Mouse (Mus musculus) MEL (cell line): ENCODE data around the gene Camta1.

Experiments
- CHD1 ChIP-seq: IDR thresholded peaks from 2 replicates; pipeline ENCODE4 v1.6.1; 2012; ENCODE audit warnings: low read depth, mild to moderate bottlenecking, inconsistent platforms, low read length, improper control_type of control experiment
- CTCF ChIP-seq, 3 experiments: IDR thresholded peaks in 2 of 3; conservative IDR thresholded peaks in 1 of 3; 2 replicates each; pipeline ENCODE4 v1.5.1; 2011 to 2012; ENCODE audit warnings: low read length in 3 of 3, low read depth in 2 of 3, mild to moderate bottlenecking in 2 of 3, improper control_type of control experiment in 1 of 3, inconsistent platforms in 1 of 3, mixed read lengths in 1 of 3, moderate library complexity in 1 of 3; ENCODE audit not compliant: control insufficient read depth in 1 of 3, insufficient read depth in 1 of 3, poor library complexity in 1 of 3, severe bottlenecking in 1 of 3
- E2F4 ChIP-seq: IDR thresholded peaks from 2 replicates; pipeline ENCODE4 v1.6.1; 2011; ENCODE audit warnings: low read depth, low read length, improper control_type of control experiment, borderline replicate concordance
- ETS1 ChIP-seq: IDR thresholded peaks from 2 replicates; pipeline ENCODE4 v1.6.1; 2012; ENCODE audit warnings: low read depth, mild to moderate bottlenecking, inconsistent platforms, low read length, improper control_type of control experiment, moderate library complexity
- MAX ChIP-seq: IDR thresholded peaks from 2 replicates; pipeline ENCODE4 v1.6.1; 2011; ENCODE audit warnings: low read length, improper control_type of control experiment
- MAZ ChIP-seq: IDR thresholded peaks from 2 replicates; pipeline ENCODE4 v1.6.1; 2012; ENCODE audit warnings: low read depth, mild to moderate bottlenecking, inconsistent platforms, low read length, improper control_type of control experiment
- MYB ChIP-seq: IDR thresholded peaks from 2 replicates; pipeline ENCODE4 v1.6.1; 2011; ENCODE audit warnings: mild to moderate bottlenecking, low read depth, low read length, improper control_type of control experiment

DNA sequence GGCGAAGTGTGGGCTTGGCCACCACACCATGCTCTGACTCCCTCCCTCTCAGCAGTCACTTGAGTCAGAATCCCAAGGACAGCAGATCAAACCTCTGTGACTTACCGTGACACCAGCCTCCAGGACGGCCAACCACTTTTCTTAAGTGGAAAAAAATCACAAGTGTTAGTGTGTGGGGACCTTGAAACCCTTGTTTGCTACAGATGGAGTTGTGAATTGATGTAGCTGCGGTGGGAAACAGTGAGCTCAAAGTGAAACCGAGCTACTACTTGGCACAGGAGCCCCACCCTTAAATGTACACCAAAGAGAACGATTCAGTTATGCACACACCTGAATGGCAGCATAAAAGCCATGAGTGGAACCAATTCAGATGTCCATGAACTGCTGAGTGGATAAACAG is 936.7 kb downstream of the Camta1 start:
- TF ChIP-seq ETS1, result no peak
- TF ChIP-seq MYB, result no peak
- no peak for TF ChIP-seq CTCF (IDR thresholded peaks at IDR 0.05 in 2 of 3, conservative IDR thresholded peaks at IDR 0.05 in 1 of 3; ENCODE audit: control insufficient read depth in 1 of 3, insufficient read depth in 1 of 3, low read depth in 2 of 3, low read length in 3 of 3, poor library complexity in 1 of 3, severe bottlenecking in 1 of 3)
- TF ChIP-seq E2F4, result no peak
- TF ChIP-seq MAX, result no peak
- TF ChIP-seq CHD1, result no peak
- no peak for TF ChIP-seq MAZ
